Mouse (Mus musculus): Measurements from ENCODE around the gene Golt1a. TPM values are rescaled to one million over a fixed set of nuclear protein-coding genes. Genes with fewer than 3 reads are reported as not detected.

The Golt1a gene
- polyA plus RNA-seq, 1 experiment from 2014 or later, result not detected

- 80% methylated on average over 9 of the region's 9 CpGs for WGBS (ENCODE audit: insufficient replicate concordance)
- no peaks in the 10 kb centered on the region for H3K9me3 ChIP-seq (replicated peaks; ENCODE audit: control insufficient read depth, low read length)
- no peak overlapping the region for H3K4me3 ChIP-seq (ENCODE audit: low read depth, low read length)
- peaks cover 4% of the 10 kb centered on the region; the same call in 1 of the 2 replicates for H3K27me3 ChIP-seq (ENCODE audit: control insufficient read depth, insufficient read depth, low read length)
- no peak overlapping the region for H3K9ac ChIP-seq (ENCODE audit: low read depth, low read length)
- no peak for ATAC-seq (replicated peaks; ENCODE audit: insufficient number of reproducible peaks, low FRiP score, low TSS enrichment)
- H3K4me1 ChIP-seq (ENCODE audit: control insufficient read depth, insufficient read depth, low read length), result peaks cover 8% of the 10 kb centered on the region; the same call in 1 of the 2 replicates
- no peaks in the 10 kb centered on the region for H3K36me3 ChIP-seq (ENCODE audit: control insufficient read depth, insufficient read depth, low read length)
- no peak overlapping the region for H3K4me2 ChIP-seq
- no peak overlapping the region for H3K27ac ChIP-seq (ENCODE audit: low read depth, low read length)
Observed at GRCm38 (mm10) chr1:133346531-133346930, 36.9 kb downstream of the Golt1a start.

- Histone ChIP-seq H3K4me1 (ENCODE audit: control insufficient read depth, insufficient read depth, low read length) (peaks cover 8% of the 10 kb centered on the region; the same call in 1 of the 2 replicates), H3K9ac (ENCODE audit: low read depth, low read length) (no peak overlapping the region), H3K9me3 (replicated peaks; ENCODE audit: control insufficient read depth, low read length) (no peaks in the 10 kb centered on the region), H3K36me3 (ENCODE audit: control insufficient read depth, insufficient read depth, low read length) (no peaks in the 10 kb centered on the region), H3K4me2 (no peak overlapping the region), H3K27me3 (ENCODE audit: control insufficient read depth, insufficient read depth, low read length) (peaks cover 6% of the 10 kb centered on the region; the same call in 1 of the 2 replicates), H3K4me3 (ENCODE audit: low read depth, low read length) (no peak overlapping the region), H3K27ac (ENCODE audit: low read depth, low read length) (no peak overlapping the region)
- no peak for ATAC-seq (replicated peaks; ENCODE audit: insufficient number of reproducible peaks, low FRiP score, low TSS enrichment)
- WGBS (ENCODE audit: insufficient replicate concordance), result 47% methylated on average over 3 of the region's 3 CpGs
Observed at GRCm38 (mm10) chr1:133347226-133347625, 37.6 kb downstream of the Golt1a start.

GRCm38 (mm10) chr1:133347693-133348520, 38.3 kb downstream of the Golt1a start:
- H3K4me3 ChIP-seq (ENCODE audit: low read depth, low read length), result no peak overlapping the region
- H3K4me1 ChIP-seq (ENCODE audit: control insufficient read depth, insufficient read depth, low read length), result peaks cover 8% of the 10 kb centered on the region; the same call in 1 of the 2 replicates
- no peaks in the 10 kb centered on the region for H3K9me3 ChIP-seq (replicated peaks; ENCODE audit: control insufficient read depth, low read length)
- no peak overlapping the region for H3K4me2 ChIP-seq
- H3K9ac ChIP-seq (ENCODE audit: low read depth, low read length), result no peak overlapping the region
- H3K27ac ChIP-seq (ENCODE audit: low read depth, low read length), result no peak overlapping the region
- H3K36me3 ChIP-seq (ENCODE audit: control insufficient read depth, insufficient read depth, low read length), result no peaks in the 10 kb centered on the region
- no peak for ATAC-seq (replicated peaks; ENCODE audit: insufficient number of reproducible peaks, low FRiP score, low TSS enrichment)
- WGBS (ENCODE audit: insufficient replicate concordance), result 53% methylated on average over 11 of the region's 11 CpGs
- H3K27me3 ChIP-seq (ENCODE audit: control insufficient read depth, insufficient read depth, low read length), result peaks cover 6% of the 10 kb centered on the region; the same call in 1 of the 2 replicates

GRCm38 (mm10) chr1:133350210-133350609, 40.6 kb downstream of the Golt1a start, which contains the start of gene Ren1:
Ren1 (plus strand) TSS chr1:133350510.
- 94% methylated on average over 1 of the region's 1 CpGs for WGBS (ENCODE audit: insufficient replicate concordance)
- Histone ChIP-seq H3K27ac (ENCODE audit: low read depth, low read length) (no peak within 1 kb of the TSS), H3K9ac (ENCODE audit: low read depth, low read length) (no peak within 1 kb of the TSS), H3K4me3 (ENCODE audit: low read depth, low read length) (no peak within 1 kb of the TSS), H3K36me3 (ENCODE audit: control insufficient read depth, insufficient read depth, low read length) (no peaks in the 10 kb centered on the region), H3K9me3 (replicated peaks; ENCODE audit: control insufficient read depth, low read length) (no peaks in the 10 kb centered on the region), H3K27me3 (ENCODE audit: control insufficient read depth, insufficient read depth, low read length) (peaks cover 6% of the 10 kb centered on the region; the same call in 1 of the 2 replicates), H3K4me2 (no peak within 1 kb of the TSS), H3K4me1 (ENCODE audit: control insufficient read depth, insufficient read depth, low read length) (peaks cover 8% of the 10 kb centered on the region; the same call in 1 of the 2 replicates)
- no peak for ATAC-seq (replicated peaks; ENCODE audit: insufficient number of reproducible peaks, low FRiP score, low TSS enrichment)

GRCm38 (mm10) chr1:133351762-133352161, 42.2 kb downstream of the Golt1a start:
- Histone ChIP-seq H3K27me3 (ENCODE audit: control insufficient read depth, insufficient read depth, low read length) (peaks cover 11% of the 10 kb centered on the region), H3K9me3 (replicated peaks; ENCODE audit: control insufficient read depth, low read length) (no peaks in the 10 kb centered on the region), H3K4me2 (no peak overlapping the region), H3K4me1 (ENCODE audit: control insufficient read depth, insufficient read depth, low read length) (peaks cover 8% of the 10 kb centered on the region; the same call in 1 of the 2 replicates), H3K4me3 (ENCODE audit: low read depth, low read length) (no peak overlapping the region), H3K9ac (ENCODE audit: low read depth, low read length) (no peak overlapping the region), H3K36me3 (ENCODE audit: control insufficient read depth, insufficient read depth, low read length) (no peaks in the 10 kb centered on the region), H3K27ac (ENCODE audit: low read depth, low read length) (no peak overlapping the region)
- ATAC-seq (replicated peaks; ENCODE audit: insufficient number of reproducible peaks, low FRiP score, low TSS enrichment), result no peak
- 47% methylated on average over 9 of the region's 9 CpGs for WGBS (ENCODE audit: insufficient replicate concordance)

- Histone ChIP-seq H3K36me3 (ENCODE audit: control insufficient read depth, insufficient read depth, low read length) (no peaks in the 10 kb centered on the region), H3K27ac (ENCODE audit: low read depth, low read length) (no peak overlapping the region), H3K9ac (ENCODE audit: low read depth, low read length) (no peak overlapping the region), H3K9me3 (replicated peaks; ENCODE audit: control insufficient read depth, low read length) (no peaks in the 10 kb centered on the region), H3K4me2 (no peak overlapping the region), H3K4me1 (ENCODE audit: control insufficient read depth, insufficient read depth, low read length) (peaks cover 4% of the 10 kb centered on the region; the same call in 1 of the 2 replicates), H3K27me3 (ENCODE audit: control insufficient read depth, insufficient read depth, low read length) (peaks cover 15% of the 10 kb centered on the region), H3K4me3 (ENCODE audit: low read depth, low read length) (no peak overlapping the region)
- no peak for ATAC-seq (replicated peaks; ENCODE audit: insufficient number of reproducible peaks, low FRiP score, low TSS enrichment)
- WGBS (ENCODE audit: insufficient replicate concordance), result 44% methylated on average over 12 of the region's 12 CpGs
Observed at GRCm38 (mm10) chr1:133353371-133353809, 43.8 kb downstream of the Golt1a start.

- H3K27ac ChIP-seq (ENCODE audit: low read depth, low read length), result no peak overlapping the region
- WGBS (ENCODE audit: insufficient replicate concordance), result 41% methylated on average over 5 of the region's 5 CpGs
- H3K27me3 ChIP-seq (ENCODE audit: control insufficient read depth, insufficient read depth, low read length), result peaks cover 22% of the 10 kb centered on the region
- no peaks in the 10 kb centered on the region; the same call in 1 of the 2 replicates for H3K4me1 ChIP-seq (ENCODE audit: control insufficient read depth, insufficient read depth, low read length)
- H3K4me3 ChIP-seq (ENCODE audit: low read depth, low read length), result no peak overlapping the region
- H3K9ac ChIP-seq (ENCODE audit: low read depth, low read length), result no peak overlapping the region
- no peak for ATAC-seq (replicated peaks; ENCODE audit: insufficient number of reproducible peaks, low FRiP score, low TSS enrichment)
- no peak overlapping the region for H3K4me2 ChIP-seq
- H3K9me3 ChIP-seq (replicated peaks; ENCODE audit: control insufficient read depth, low read length), result no peaks in the 10 kb centered on the region
- H3K36me3 ChIP-seq (ENCODE audit: control insufficient read depth, insufficient read depth, low read length), result no peaks in the 10 kb centered on the region
Observed at GRCm38 (mm10) chr1:133355469-133355868, 45.9 kb downstream of the Golt1a start.

- Histone ChIP-seq H3K9ac (ENCODE audit: low read depth, low read length) (0 out of 2 replicates have a peak overlapping the region, but pooled peaks have one; percentile 16), H3K9me3 (replicated peaks; ENCODE audit: control insufficient read depth, low read length) (no peaks in the 10 kb centered on the region), H3K4me2 (no peak overlapping the region), H3K4me3 (ENCODE audit: low read depth, low read length) (no peak overlapping the region), H3K27ac (ENCODE audit: low read depth, low read length) (no peak overlapping the region), H3K4me1 (ENCODE audit: control insufficient read depth, insufficient read depth, low read length) (no peaks in the 10 kb centered on the region; the same call in 1 of the 2 replicates), H3K36me3 (ENCODE audit: control insufficient read depth, insufficient read depth, low read length) (no peaks in the 10 kb centered on the region), H3K27me3 (ENCODE audit: control insufficient read depth, insufficient read depth, low read length) (peaks cover 22% of the 10 kb centered on the region)
- WGBS (ENCODE audit: insufficient replicate concordance), result 48% methylated on average over 15 of the region's 15 CpGs
- ATAC-seq (replicated peaks; ENCODE audit: insufficient number of reproducible peaks, low FRiP score, low TSS enrichment), result no peak
Observed at GRCm38 (mm10) chr1:133355912-133356311, 46.3 kb downstream of the Golt1a start.
